Mouse (Mus musculus) hindbrain, embryonic 11.5 days (tissue): Measurements from ENCODE around the gene Aldh8a1. TPM values are rescaled to one million over a fixed set of nuclear protein-coding genes. Genes with fewer than 3 reads are reported as not detected.

Experiments used
- ATAC-seq: fragments of 200-750 bp; cut with Nextera tagmentation; 2 replicates; pipeline ENCODE4 v1.8.0; 2017; ENCODE audit warnings: mild to moderate bottlenecking, moderate TSS enrichment, moderate library complexity; ENCODE audit not compliant: low FRiP score
- DNase-seq: peaks from one replicate; pipeline ENCODE4 v3.0.0-alpha.2; 2015; ENCODE audit warnings: low spot score
- H3K27ac ChIP-seq: fragments of 300-500 bp; sonication (generic); 2 replicates; pipeline ENCODE4 v1.5.1; 2014; ENCODE audit warnings: mild to moderate bottlenecking, low read depth, low read length
- H3K27me3 ChIP-seq: fragments of 300-500 bp; sonication (generic); 2 replicates; pipeline ENCODE4 v1.6.1; 2014; ENCODE audit warnings: mild to moderate bottlenecking, low read length, moderate library complexity, mixed read lengths; ENCODE audit not compliant: control insufficient read depth, insufficient read depth
- H3K36me3 ChIP-seq: fragments of 300-500 bp; sonication (generic); 2 replicates; pipeline ENCODE4 v1.6.1; 2014; ENCODE audit warnings: mild to moderate bottlenecking, low read length, moderate library complexity, mixed read lengths; ENCODE audit not compliant: control insufficient read depth, insufficient read depth
- H3K4me1 ChIP-seq: fragments of 300-500 bp; sonication (generic); replicated peaks from 2 replicates; pipeline ENCODE4 v1.6.1; 2014; ENCODE audit warnings: low read length, mixed read lengths; ENCODE audit not compliant: control insufficient read depth, insufficient read depth
- H3K4me2 ChIP-seq: fragments of 300-500 bp; sonication (generic); replicated peaks from 2 replicates; pipeline ENCODE4 v1.6.1; 2014; ENCODE audit warnings: mild to moderate bottlenecking, low read depth, low read length
- H3K4me3 ChIP-seq: fragments of 300-500 bp; sonication (generic); 2 replicates; pipeline ENCODE4 v1.5.1; 2014; ENCODE audit warnings: low read depth, low read length
- H3K9ac ChIP-seq: fragments of 300-500 bp; sonication (generic); 2 replicates; pipeline ENCODE4 v1.6.1; 2014; ENCODE audit warnings: low read depth, low read length
- H3K9me3 ChIP-seq: fragments of 300-500 bp; sonication (generic); 2 replicates; pipeline ENCODE4 v1.6.1; 2016; ENCODE audit warnings: low read length; ENCODE audit not compliant: control insufficient read depth
- WGBS: fragments of 180-500 bp; shearing (Covaris S2); extraction: QIAGEN DNeasy Blood & Tissue Kit; methylation state at CpG from one replicate; pipeline ENCODE4 v1.1.7; 2014; 5-methylcytosine and 5-hydroxymethylcytosine counted together
- polyA plus RNA-seq: library from polyadenylated mRNA; unstranded; fragments of >200 nt; fragmentation: Nextera tagmentation; extraction: Ambion mirVana; gene quantifications from 2 replicates; pipeline ENCODE4 v1.2.1, GENCODE M21; 2014

Gene Aldh8a1
- polyA plus RNA-seq, 1 experiment from 2014 or later = 0.12 TPM

- Histone ChIP-seq H3K4me2 (no peak overlapping the region), H3K9me3 (no peaks in the 10 kb centered on the region), H3K36me3 (no peaks in the 10 kb centered on the region), H3K4me3 (no peak overlapping the region), H3K27ac (no peak overlapping the region), H3K27me3 (no peaks in the 10 kb centered on the region), H3K4me1 (no peaks in the 10 kb centered on the region), H3K9ac (no peak overlapping the region)
- DNase-seq (no peak), ATAC-seq (no peak)
- 47% methylated on average over 2 of the region's 2 CpGs for WGBS
These were observed 23.4 kb downstream of the Aldh8a1 start for GRCm38 (mm10) chr10:21400453-21400852.

DNA sequence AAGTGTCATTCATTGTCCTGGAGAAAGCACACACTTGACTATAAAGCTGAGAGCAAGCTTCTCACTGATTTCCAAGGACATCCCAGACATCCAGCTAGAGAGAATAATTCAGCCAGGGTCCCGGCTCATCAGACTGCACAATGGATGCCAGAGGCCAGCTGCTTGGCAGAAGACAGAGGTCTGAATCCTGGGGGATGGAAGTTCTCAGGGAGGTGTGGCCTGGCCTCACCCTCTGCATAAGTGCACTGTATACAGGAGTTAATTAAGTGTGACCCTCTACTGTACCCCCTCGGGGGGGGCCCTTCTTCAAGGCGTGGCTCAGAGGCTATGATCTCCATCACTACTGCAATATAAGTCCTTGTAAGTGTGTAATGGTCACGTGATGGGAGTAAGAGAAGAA lies 24.2 kb downstream of the Aldh8a1 start:
- Histone ChIP-seq H3K4me2 (no peak overlapping the region), H3K9me3 (no peaks in the 10 kb centered on the region), H3K27me3 (no peaks in the 10 kb centered on the region), H3K4me1 (no peaks in the 10 kb centered on the region), H3K4me3 (no peak overlapping the region), H3K9ac (no peak overlapping the region), H3K36me3 (no peaks in the 10 kb centered on the region), H3K27ac (no peak overlapping the region)
- DNase-seq (no peak), ATAC-seq (no peak)
- 68% methylated on average over 4 of the region's 4 CpGs for WGBS

DNA sequence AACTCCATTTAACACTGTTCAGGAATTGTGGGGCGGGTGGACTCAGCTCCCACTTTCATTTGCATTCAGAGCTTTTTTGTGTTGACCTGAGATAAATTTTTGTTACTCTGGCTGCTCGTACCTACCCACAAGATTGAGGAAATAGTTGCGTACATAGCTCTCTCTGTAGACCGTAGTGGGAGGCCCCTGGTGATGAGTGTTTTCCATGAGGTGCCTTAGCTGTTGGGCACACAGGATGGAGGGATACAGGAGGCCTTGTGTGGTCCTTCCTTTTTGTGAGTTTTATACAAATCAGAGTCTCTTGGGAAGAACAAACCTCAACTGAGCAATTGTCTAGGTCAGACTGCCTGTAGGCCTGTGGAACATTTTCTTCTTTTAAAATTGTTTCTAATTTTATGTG lies 27.7 kb downstream of the Aldh8a1 start:
- Histone ChIP-seq H3K36me3 (no peaks in the 10 kb centered on the region), H3K9ac (no peak overlapping the region), H3K27ac (no peak overlapping the region), H3K4me1 (no peaks in the 10 kb centered on the region), H3K4me2 (no peak overlapping the region), H3K9me3 (no peaks in the 10 kb centered on the region), H3K4me3 (no peak overlapping the region), H3K27me3 (no peaks in the 10 kb centered on the region)
- ATAC-seq (no peak), DNase-seq (no peak)
- 95% methylated on average over 4 of the region's 4 CpGs for WGBS

DNA sequence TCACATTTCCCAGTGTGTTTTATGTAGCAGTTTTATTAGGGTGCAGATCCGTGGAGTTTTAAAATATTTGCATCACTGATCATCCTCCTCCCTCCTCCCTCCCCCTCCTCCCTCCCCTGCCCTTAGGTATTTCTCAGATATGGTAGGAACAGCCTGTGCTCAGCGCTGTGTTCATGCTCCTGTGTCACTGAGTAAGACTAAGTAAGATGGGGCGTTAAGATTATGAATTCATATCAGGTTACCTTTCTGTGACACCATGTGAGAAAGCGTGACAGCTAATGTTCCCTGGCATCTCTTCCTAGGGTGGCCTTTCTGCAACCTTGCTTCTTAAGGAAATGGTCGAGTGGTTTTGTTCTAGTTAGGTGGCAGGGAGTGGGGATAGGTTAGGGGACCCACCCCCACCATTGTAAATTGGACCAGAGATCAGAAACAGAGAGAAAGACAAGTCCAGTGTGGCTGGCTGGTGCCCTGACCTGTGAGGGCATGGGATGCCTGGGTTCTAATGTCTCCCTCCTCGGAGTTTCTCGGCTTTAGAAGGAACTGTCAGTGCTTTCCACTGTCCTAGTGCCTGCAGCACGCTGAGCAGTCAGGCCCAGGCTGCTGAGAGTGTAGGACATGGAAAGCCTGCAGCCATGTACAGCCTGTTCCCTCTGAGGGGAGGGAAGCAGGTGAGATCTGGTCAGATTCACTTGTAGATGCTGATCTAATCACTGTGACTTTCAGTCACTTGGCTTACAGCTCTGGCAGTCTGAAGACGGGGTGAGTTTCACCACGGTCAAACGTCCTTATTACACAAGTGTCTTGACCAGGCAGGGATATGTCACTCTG lies 28.8 kb downstream of the Aldh8a1 start:
- Histone ChIP-seq H3K4me1 (no peaks in the 10 kb centered on the region), H3K4me3 (no peak overlapping the region), H3K4me2 (no peak overlapping the region), H3K27me3 (no peaks in the 10 kb centered on the region), H3K36me3 (no peaks in the 10 kb centered on the region), H3K9me3 (no peaks in the 10 kb centered on the region), H3K9ac (no peak overlapping the region), H3K27ac (no peak overlapping the region)
- ATAC-seq = no peak
- WGBS = 72% methylated on average over 11 of the region's 11 CpGs
- no peak for DNase-seq

GRCm38 (mm10) chr10:21410711-21411110 lies 33.6 kb downstream of the Aldh8a1 start:
- 86% methylated on average over 5 of the region's 5 CpGs for WGBS
- Histone ChIP-seq H3K36me3 (no peaks in the 10 kb centered on the region), H3K4me1 (no peaks in the 10 kb centered on the region), H3K4me3 (no peak overlapping the region), H3K9me3 (no peaks in the 10 kb centered on the region), H3K27me3 (no peaks in the 10 kb centered on the region), H3K9ac (no peak overlapping the region), H3K4me2 (no peak overlapping the region), H3K27ac (no peak overlapping the region)
- ATAC-seq = no peak
- DNase-seq = no peak

GRCm38 (mm10) chr10:21411621-21412205 lies 34.6 kb downstream of the Aldh8a1 start:
- DNase-seq = no peak
- H3K27ac ChIP-seq = no peak overlapping the region
- no peak overlapping the region for H3K4me3 ChIP-seq
- no peaks in the 10 kb centered on the region for H3K27me3 ChIP-seq
- no peak overlapping the region for H3K4me2 ChIP-seq
- no peaks in the 10 kb centered on the region for H3K4me1 ChIP-seq
- no peaks in the 10 kb centered on the region for H3K9me3 ChIP-seq
- no peak overlapping the region for H3K9ac ChIP-seq
- H3K36me3 ChIP-seq = no peaks in the 10 kb centered on the region
- ATAC-seq = no peak
- WGBS = 78% methylated on average over 6 of the region's 6 CpGs

DNA sequence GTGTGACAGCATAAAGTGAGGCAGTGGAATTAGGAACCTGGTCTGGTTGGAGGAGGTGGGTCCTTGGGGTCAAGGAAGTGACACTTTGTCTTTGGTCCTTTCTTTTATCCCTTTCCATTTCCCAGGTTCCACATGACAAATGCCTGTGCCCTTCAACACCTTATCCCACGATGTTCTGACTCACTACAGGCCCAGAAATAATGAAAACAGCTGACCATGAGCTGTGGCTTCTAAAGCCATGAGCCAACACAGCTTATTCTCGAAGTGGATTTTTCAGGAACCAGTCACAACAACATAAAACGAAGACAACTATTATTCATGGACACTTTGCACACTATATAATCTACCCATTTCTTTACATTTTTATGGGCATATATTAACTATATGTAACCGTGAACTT lies 37.9 kb downstream of the Aldh8a1 start:
- ATAC-seq (no peak), DNase-seq (no peak)
- Histone ChIP-seq H3K27me3 (no peaks in the 10 kb centered on the region), H3K36me3 (no peaks in the 10 kb centered on the region), H3K4me1 (no peaks in the 10 kb centered on the region), H3K4me2 (no peak overlapping the region), H3K27ac (no peak overlapping the region), H3K9ac (no peak overlapping the region), H3K9me3 (no peaks in the 10 kb centered on the region), H3K4me3 (no peak overlapping the region)
- WGBS = 81% methylated on average over 4 of the region's 4 CpGs

GRCm38 (mm10) chr10:21416184-21416583 lies 39.1 kb downstream of the Aldh8a1 start:
- ATAC-seq (no peak), DNase-seq (no peak)
- no peaks in the 10 kb centered on the region for H3K27me3 ChIP-seq
- H3K4me3 ChIP-seq = no peak overlapping the region
- no peak overlapping the region for H3K9ac ChIP-seq
- no peaks in the 10 kb centered on the region for H3K4me1 ChIP-seq
- H3K36me3 ChIP-seq = no peaks in the 10 kb centered on the region
- no peaks in the 10 kb centered on the region for H3K9me3 ChIP-seq
- no peak overlapping the region for H3K4me2 ChIP-seq
- WGBS = 90% methylated on average over 5 of the region's 5 CpGs
- no peak overlapping the region for H3K27ac ChIP-seq

- WGBS = 81% methylated on average over 14 of the region's 14 CpGs
- no peaks in the 10 kb centered on the region for H3K36me3 ChIP-seq
- H3K27me3 ChIP-seq = no peaks in the 10 kb centered on the region
These were observed 42.1 kb downstream of the Aldh8a1 start for GRCm38 (mm10) chr10:21419188-21419587.

More at GRCm38 (mm10) chr10:21419188-21419587, 42.1 kb downstream of the Aldh8a1 start:
- Histone ChIP-seq H3K4me2 (no peak overlapping the region), H3K27ac (no peak overlapping the region), H3K4me3 (no peak overlapping the region), H3K4me1 (no peaks in the 10 kb centered on the region), H3K9ac (no peak overlapping the region), H3K9me3 (no peaks in the 10 kb centered on the region)
- DNase-seq = no peak
- no peak for ATAC-seq
